Mouse (Mus musculus): ENCODE results near the gene Fars2. TPM values are rescaled to one million over a fixed set of nuclear protein-coding genes. Genes with fewer than 3 reads are reported as not detected.

The Fars2 gene
- polyA plus RNA-seq, 1 experiment from 2014 or later: 33.4 TPM

DNA sequence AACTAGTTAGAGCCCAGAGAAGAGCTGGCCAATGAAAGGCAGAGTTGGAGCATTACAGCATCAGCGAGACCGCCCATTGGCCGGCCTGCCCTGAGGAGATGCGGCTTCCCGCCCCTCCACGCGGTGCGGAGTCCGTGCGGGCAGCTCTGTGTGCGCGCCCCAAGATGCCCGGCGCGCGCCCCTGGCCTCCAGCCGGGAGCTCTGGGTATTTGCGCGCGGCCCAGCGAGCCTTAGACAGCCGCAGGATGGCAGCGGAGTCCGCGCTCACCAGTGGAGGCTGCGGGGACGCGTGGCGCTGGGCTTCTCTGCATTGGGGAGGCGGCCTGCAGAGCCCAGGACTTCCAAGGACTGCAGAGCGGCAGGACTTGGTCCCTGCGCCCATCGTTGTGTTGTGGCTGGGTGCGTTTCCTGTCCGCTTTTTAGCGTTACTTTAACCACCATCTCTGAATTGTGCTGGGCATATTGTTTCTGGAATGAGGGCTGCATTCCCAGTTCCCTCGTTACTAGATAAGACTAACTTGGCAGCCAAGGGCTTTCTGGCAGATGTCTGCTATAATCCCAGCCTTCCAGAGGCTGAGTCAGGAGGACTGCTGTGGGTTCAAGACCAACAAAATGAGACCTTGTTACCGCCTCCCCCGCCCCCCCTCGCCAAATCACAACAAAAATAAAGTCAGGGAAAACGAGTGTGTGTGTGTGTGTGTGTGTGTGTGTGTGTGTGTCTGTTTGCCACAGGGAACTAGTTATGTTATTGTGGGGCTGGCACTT is 461.5 kb downstream of the Fars2 start:
- H3K9ac ChIP-seq: peak overlapping the region; percentile 40; the same call in 1 of the 2 replicates
- peak overlapping the region; percentile 51 for H3K4me3 ChIP-seq
- H3K4me2 ChIP-seq: peak overlapping the region; percentile 81
- peak overlapping the region; percentile 76 for H3K27ac ChIP-seq
- WGBS: 2% methylated on average over 39 of the region's 41 CpGs
- ATAC-seq (ENCODE audit: insufficient number of reproducible peaks, low FRiP score, low TSS enrichment, low read depth): peak; percentile 88
- peaks cover 34% of the 10 kb centered on the region for H3K4me1 ChIP-seq
- peaks cover 5% of the 10 kb centered on the region; the same call in 1 of the 2 replicates for H3K27me3 ChIP-seq
- H3K9me3 ChIP-seq: no peaks in the 10 kb centered on the region
- H3K36me3 ChIP-seq: no peaks in the 10 kb centered on the region

DNA sequence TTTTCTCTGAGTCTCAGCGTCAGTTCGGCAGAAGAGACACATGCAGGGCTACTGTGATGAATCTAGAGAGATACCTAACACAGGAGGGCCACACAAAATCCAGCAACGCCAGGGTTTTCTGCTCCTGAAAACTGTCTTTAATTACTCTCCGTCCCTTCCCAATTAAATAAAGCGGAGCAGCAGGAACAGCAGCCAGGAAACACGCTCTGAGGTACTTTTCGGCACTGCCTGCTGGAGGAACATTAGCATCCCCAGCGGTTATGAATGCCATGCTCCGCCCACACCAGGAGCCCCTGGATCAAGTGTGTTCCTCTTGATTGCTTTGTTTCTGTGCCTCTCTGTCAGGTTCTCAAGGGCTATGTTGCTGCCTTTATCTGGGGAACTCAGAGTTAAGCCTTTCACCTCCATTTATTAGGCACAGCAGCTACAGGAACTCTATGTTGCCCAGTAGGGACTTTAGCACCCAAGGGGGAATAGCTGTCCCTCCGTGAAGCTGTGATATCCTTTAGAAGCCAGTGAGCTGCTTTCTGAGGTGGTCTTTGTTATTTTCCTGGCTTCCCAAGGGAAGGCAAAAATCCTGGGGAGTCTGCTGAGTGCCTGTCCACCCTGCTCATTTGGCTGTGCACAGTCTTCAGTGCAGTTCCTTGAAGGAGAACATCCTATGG is 465.3 kb downstream of the Fars2 start:
- no peak for ATAC-seq (ENCODE audit: insufficient number of reproducible peaks, low FRiP score, low TSS enrichment, low read depth)
- no peak overlapping the region for H3K27ac ChIP-seq
- H3K4me2 ChIP-seq: peak overlapping the region; percentile 11; the same call in 1 of the 2 replicates
- H3K4me3 ChIP-seq: no peak overlapping the region
- WGBS: 10% methylated on average over 10 of the region's 10 CpGs
- H3K9me3 ChIP-seq: no peaks in the 10 kb centered on the region
- peaks cover 33% of the 10 kb centered on the region for H3K4me1 ChIP-seq
- H3K9ac ChIP-seq: no peak overlapping the region
- no peaks in the 10 kb centered on the region for H3K36me3 ChIP-seq
- H3K27me3 ChIP-seq: peaks cover 5% of the 10 kb centered on the region; the same call in 1 of the 2 replicates

DNA sequence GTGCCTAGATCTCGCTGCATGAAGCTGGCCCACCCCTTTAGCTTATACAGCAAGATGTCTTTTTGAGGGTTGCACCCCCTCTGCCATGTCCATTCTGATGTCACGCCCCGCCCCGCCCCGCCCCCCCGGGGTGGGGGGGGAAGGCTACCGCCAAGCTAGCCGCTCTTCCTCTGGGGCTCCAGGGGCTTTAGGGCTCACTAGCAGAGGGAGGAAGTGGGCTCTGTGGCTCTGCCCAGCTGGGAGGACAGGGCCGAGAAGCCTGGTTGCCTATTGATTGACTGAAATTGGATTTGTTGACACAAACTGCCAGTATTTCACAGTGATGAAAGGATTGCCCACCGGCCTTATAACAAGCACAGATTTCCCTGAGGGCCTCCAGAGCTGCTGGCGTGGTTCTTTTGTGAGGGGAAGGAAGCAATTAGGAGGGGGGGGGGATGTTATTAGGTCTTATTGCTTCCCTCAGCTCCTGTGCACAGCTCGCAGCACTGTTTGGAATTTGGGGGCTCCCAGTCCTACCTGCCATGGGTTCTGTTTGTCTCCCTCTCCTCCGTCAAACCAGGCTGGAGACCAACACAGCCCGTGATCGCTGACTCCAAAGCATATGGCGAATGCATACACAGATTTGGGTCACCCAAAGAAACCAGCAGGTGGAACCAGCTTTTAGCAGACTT is 466.4 kb downstream of the Fars2 start:
- Histone ChIP-seq H3K4me2 (peak overlapping the region; percentile 19; the same call in 1 of the 2 replicates), H3K4me3 (no peak overlapping the region), H3K27me3 (peaks cover 5% of the 10 kb centered on the region; the same call in 1 of the 2 replicates), H3K27ac (no peak overlapping the region), H3K36me3 (no peaks in the 10 kb centered on the region), H3K9ac (no peak overlapping the region), H3K9me3 (no peaks in the 10 kb centered on the region), H3K4me1 (peaks cover 27% of the 10 kb centered on the region)
- 12% methylated on average over 16 of the region's 16 CpGs for WGBS
- ATAC-seq (ENCODE audit: insufficient number of reproducible peaks, low FRiP score, low TSS enrichment, low read depth): no peak

DNA sequence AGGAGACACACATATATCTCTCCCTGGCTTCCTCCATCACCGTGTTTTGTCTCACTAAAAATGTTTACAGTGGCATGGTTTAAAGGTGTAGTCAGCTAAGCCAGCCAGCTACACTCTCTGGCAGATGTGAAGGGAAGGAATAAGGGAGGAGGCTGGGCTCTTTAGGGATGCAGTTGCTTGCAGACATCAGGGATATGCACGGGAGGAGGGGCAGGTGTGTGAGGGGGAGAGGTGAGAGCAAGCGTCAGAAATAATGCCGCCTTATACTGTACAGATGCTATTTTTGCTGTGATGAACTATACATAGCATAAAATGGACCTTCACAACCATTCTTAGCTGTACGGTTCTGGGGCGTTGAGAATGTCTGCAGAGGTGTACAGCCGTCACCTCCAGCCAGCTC is 467.0 kb downstream of the Fars2 start:
- peaks cover 5% of the 10 kb centered on the region; the same call in 1 of the 2 replicates for H3K27me3 ChIP-seq
- peaks cover 21% of the 10 kb centered on the region for H3K4me1 ChIP-seq
- no peaks in the 10 kb centered on the region for H3K9me3 ChIP-seq
- H3K4me2 ChIP-seq: no peak overlapping the region
- no peak overlapping the region for H3K9ac ChIP-seq
- H3K36me3 ChIP-seq: no peaks in the 10 kb centered on the region
- ATAC-seq (ENCODE audit: insufficient number of reproducible peaks, low FRiP score, low TSS enrichment, low read depth): no peak
- no peak overlapping the region for H3K4me3 ChIP-seq
- 50% methylated on average over 7 of the region's 7 CpGs for WGBS
- no peak overlapping the region for H3K27ac ChIP-seq

DNA sequence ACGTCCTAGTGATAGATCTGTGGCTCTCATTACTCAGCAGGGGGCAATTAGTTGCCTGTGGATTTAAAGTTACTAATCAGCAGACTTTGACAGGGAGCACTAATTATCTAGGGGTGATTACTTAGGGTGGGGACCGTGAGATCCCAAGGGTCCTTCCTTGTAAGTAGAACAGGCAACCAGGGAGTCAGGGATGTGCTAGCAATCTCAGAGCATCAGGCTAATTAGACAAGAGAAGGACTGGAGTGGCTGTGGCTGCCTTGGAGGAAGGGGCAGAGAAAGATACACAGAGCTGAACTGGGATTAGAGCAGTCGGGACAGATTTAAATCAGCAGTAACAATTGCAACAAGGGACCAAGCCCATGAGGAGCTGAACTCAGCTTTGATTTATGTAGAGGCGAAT is 471.9 kb downstream of the Fars2 start:
- no peaks in the 10 kb centered on the region for H3K27me3 ChIP-seq
- 0 out of 2 replicates have a peak, but pooled peaks cover under 1% of the 10 kb centered on the region for H3K4me1 ChIP-seq
- no peaks in the 10 kb centered on the region for H3K9me3 ChIP-seq
- H3K4me2 ChIP-seq: no peak overlapping the region
- no peak overlapping the region for H3K9ac ChIP-seq
- 35% methylated on average over 4 of the region's 4 CpGs for WGBS
- H3K27ac ChIP-seq: no peak overlapping the region
- H3K4me3 ChIP-seq: no peak overlapping the region
- H3K36me3 ChIP-seq: no peaks in the 10 kb centered on the region
- ATAC-seq (ENCODE audit: insufficient number of reproducible peaks, low FRiP score, low TSS enrichment, low read depth): no peak

DNA sequence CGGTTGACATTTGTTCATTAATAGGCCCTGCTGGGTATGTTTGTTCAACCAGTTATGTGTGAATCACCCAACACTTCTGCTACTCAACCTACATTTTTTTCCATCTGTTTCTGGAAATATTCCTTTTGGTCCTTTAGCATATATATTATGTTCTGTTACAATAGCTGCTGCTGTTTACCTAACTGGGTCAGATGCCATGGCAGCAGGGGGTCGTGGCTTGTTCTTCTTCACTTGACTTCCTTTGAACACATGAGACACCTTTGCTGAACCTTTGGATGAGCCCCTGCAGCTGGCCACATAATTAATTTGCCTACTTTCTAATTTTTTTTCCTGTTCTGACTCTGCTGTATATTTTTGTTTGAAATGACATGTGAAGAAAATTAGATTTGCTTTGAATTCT is 475.1 kb downstream of the Fars2 start:
- H3K36me3 ChIP-seq: no peaks in the 10 kb centered on the region
- H3K27ac ChIP-seq: no peak overlapping the region
- H3K4me2 ChIP-seq: no peak overlapping the region
- no peaks in the 10 kb centered on the region for H3K27me3 ChIP-seq
- H3K9me3 ChIP-seq: no peaks in the 10 kb centered on the region
- H3K4me1 ChIP-seq: no peaks in the 10 kb centered on the region
- H3K4me3 ChIP-seq: no peak overlapping the region
- no peak overlapping the region for H3K9ac ChIP-seq
- ATAC-seq (ENCODE audit: insufficient number of reproducible peaks, low FRiP score, low TSS enrichment, low read depth): no peak
- WGBS: 66% methylated on average over 2 of the region's 2 CpGs

DNA sequence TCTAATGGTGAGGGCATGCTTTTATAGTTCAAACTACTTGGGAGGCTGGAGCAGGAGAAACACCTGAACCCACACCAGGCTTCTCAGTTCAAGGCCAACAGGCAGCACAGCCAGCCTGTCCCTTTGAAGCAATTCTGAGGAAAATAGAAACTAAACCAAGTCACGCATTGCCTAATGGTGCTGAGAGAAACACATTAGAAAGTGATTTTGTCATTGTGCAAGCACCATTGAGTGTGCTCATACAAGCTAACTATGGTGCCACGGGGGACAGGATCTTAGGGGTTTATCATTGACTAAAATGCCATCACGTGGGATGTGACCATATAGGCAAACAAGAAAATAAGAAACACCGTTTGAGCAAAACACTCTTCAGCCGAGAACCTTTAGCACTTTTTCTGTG is 489.5 kb downstream of the Fars2 start:
- ATAC-seq (ENCODE audit: insufficient number of reproducible peaks, low FRiP score, low TSS enrichment, low read depth): no peak
- WGBS: 89% methylated on average over 5 of the region's 5 CpGs
- H3K9ac ChIP-seq: no peak overlapping the region
- H3K9me3 ChIP-seq: no peaks in the 10 kb centered on the region
- no peak overlapping the region for H3K27ac ChIP-seq
- H3K4me1 ChIP-seq: no peaks in the 10 kb centered on the region
- no peak overlapping the region for H3K4me2 ChIP-seq
- H3K27me3 ChIP-seq: no peaks in the 10 kb centered on the region
- H3K36me3 ChIP-seq: no peaks in the 10 kb centered on the region
- H3K4me3 ChIP-seq: no peak overlapping the region

DNA sequence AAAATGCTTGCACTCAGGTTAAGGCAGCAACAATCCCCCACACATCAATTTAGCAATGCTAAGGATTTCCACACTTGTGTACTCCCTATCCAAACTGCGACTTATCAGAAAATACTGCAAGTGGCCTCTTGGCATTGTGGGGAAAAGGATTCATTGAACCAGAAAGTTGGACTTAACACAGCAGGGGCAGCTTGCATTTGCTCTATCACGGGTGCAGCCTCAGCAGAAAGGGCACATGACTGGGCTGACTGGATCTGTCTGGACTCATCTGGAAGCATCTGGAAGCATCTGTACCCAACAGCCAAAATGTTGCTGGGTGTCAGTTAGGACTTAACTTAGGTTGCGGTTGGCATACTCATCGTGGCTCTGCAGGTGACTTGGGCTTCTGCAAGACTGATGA is 490.7 kb downstream of the Fars2 start:
- H3K27me3 ChIP-seq: no peaks in the 10 kb centered on the region
- H3K4me3 ChIP-seq: no peak overlapping the region
- WGBS: 91% methylated on average over 4 of the region's 4 CpGs
- no peaks in the 10 kb centered on the region for H3K4me1 ChIP-seq
- no peak overlapping the region for H3K9ac ChIP-seq
- no peak for ATAC-seq (ENCODE audit: insufficient number of reproducible peaks, low FRiP score, low TSS enrichment, low read depth)
- H3K27ac ChIP-seq: no peak overlapping the region
- no peak overlapping the region for H3K4me2 ChIP-seq
- H3K36me3 ChIP-seq: no peaks in the 10 kb centered on the region
- H3K9me3 ChIP-seq: no peaks in the 10 kb centered on the region

DNA sequence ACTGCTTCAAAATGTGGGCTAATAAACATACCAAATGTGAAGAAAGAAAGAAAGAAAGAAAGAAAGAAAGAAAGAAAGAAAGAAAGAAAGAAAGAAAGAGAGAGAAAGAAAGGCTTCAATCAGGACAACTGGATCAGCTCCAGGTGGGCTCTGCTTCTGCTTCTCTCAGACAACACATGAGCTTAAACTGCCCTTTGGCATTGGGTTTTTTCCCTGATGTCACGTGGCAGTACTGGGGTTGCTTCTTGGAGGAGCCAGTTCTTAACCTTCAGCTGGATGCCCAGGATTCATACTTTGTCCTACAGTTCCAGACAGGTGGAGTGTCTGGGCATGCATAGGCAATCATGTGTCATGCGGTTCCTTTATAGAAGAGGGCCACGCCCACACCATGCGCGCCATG is 493.2 kb downstream of the Fars2 start:
- Histone ChIP-seq H3K36me3 (no peaks in the 10 kb centered on the region), H3K4me2 (no peak overlapping the region), H3K9ac (no peak overlapping the region), H3K4me3 (no peak overlapping the region), H3K27ac (no peak overlapping the region), H3K9me3 (no peaks in the 10 kb centered on the region), H3K27me3 (no peaks in the 10 kb centered on the region), H3K4me1 (no peaks in the 10 kb centered on the region)
- WGBS: 89% methylated on average over 5 of the region's 5 CpGs
- no peak for ATAC-seq (ENCODE audit: insufficient number of reproducible peaks, low FRiP score, low TSS enrichment, low read depth)

DNA sequence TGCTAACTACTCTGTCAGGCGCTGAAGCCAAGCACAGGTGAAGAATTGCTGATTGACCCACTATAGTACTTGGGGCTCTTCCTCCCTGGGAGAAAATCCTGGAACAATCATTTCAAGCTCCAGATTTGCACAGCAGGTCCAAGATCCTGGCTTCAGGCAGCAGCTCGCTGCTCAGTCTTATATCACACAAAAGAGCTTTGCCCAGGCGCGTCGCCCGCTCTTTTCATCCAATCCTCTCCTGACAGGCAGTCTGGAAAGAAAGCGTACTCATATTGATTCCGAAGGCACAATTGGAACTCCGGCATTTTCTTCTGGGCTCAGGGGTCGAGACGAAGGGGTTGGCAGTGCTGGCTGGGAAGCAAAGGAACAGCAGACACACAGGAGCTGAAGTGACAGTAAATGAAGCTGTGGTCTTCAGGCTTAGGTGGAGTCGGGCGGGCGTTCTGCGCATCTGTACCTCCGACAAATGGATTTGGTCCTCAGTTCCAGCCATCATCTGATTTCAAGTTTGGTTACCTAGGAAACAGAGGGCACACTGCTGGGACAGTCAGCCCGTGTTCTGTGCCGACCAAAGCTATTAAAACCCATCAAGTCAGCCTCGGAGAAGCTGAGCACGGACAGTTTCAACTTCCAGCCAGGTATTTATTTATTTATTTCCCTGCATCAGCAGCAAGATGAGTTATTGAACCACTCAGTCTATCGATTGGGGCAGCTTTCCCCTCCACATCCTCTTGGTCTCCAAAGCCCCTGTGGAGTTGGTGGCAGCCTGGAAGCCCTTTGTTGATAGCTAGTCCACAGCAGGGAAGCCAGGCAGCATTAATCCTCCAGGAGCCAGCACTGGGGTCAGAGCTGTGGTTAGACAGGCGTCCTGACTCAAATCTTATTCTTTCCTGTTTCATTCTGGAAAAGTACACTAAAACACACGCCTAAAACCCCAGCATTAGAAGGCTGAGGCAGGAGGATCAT is 495.9 kb downstream of the Fars2 start:
- Histone ChIP-seq H3K4me2 (no peak overlapping the region), H3K9ac (no peak overlapping the region), H3K36me3 (no peaks in the 10 kb centered on the region), H3K27ac (no peak overlapping the region), H3K27me3 (no peaks in the 10 kb centered on the region), H3K9me3 (no peaks in the 10 kb centered on the region), H3K4me1 (no peaks in the 10 kb centered on the region), H3K4me3 (no peak overlapping the region)
- ATAC-seq (ENCODE audit: insufficient number of reproducible peaks, low FRiP score, low TSS enrichment, low read depth): no peak
- WGBS: 65% methylated on average over 23 of the region's 23 CpGs
